Mouse (Mus musculus) kidney, adult 2 months (tissue): ENCODE data around the gene Fis1. TPM values are rescaled to one million over a fixed set of nuclear protein-coding genes. Genes with fewer than 3 reads are reported as not detected.

Experiments
- DNase-seq: peaks from one replicate; pipeline ENCODE4 v3.0.0; 2021
- H3K27ac ChIP-seq: fragments of 200-500 bp; 2 replicates; pipeline ENCODE4 v1.5.1; 2012; ENCODE audit warnings: low read depth, low read length, control low read depth, inconsistent platforms; ENCODE audit not compliant: insufficient read depth
- H3K27me3 ChIP-seq: fragments of 200-500 bp; replicated peaks from 2 replicates; pipeline ENCODE4 v1.6.1; 2012; ENCODE audit warnings: mild to moderate bottlenecking, moderate library complexity, low read length, inconsistent platforms; ENCODE audit not compliant: control insufficient read depth, insufficient read depth
- H3K36me3 ChIP-seq: fragments of 200-500 bp; 2 replicates; pipeline ENCODE4 v1.6.1; 2012; ENCODE audit warnings: mild to moderate bottlenecking, moderate library complexity, low read length, inconsistent platforms; ENCODE audit not compliant: control insufficient read depth, insufficient read depth
- H3K4me1 ChIP-seq: fragments of 200-500 bp; 2 replicates; pipeline ENCODE4 v1.6.1; 2011; ENCODE audit warnings: low read length; ENCODE audit not compliant: control insufficient read depth, insufficient read depth
- H3K4me3 ChIP-seq: fragments of 200-500 bp; 2 replicates; pipeline ENCODE4 v1.5.1; 2011; ENCODE audit warnings: mild to moderate bottlenecking, low read depth, low read length, control low read depth; ENCODE audit not compliant: insufficient read depth
- CTCF ChIP-seq: fragments of 200-500 bp; conservative IDR thresholded peaks from 2 replicates; pipeline ENCODE4 v1.5.1; 2011; ENCODE audit warnings: low read depth, mild to moderate bottlenecking, control low read depth, low read length, moderate library complexity, mixed read lengths; ENCODE audit not compliant: insufficient read depth, insufficient read length
- POLR2A ChIP-seq: fragments of 200-500 bp; IDR thresholded peaks from one replicate; pipeline ENCODE4 v1.6.1; 2011; ENCODE audit warnings: low read depth, low read length, control low read depth
- WGBS: fragments of 180-500 bp; shearing (Covaris S2); methylation state at CpG from one replicate; pipeline ENCODE4 v1.1.7; 2018; 5-methylcytosine and 5-hydroxymethylcytosine counted together
- polyA plus RNA-seq: library from polyadenylated mRNA; depleted of rRNA; stranded (reverse); fragments of >200 nt; gene quantifications from 2 replicates; pipeline ENCODE4 v1.2.3, GENCODE M21; 2012; rRNA removed

Fis1 gene
- polyA plus RNA-seq, 1 experiment, result 313 TPM

GRCm38 (mm10) chr5:137007276-137007675 lies 54.2 kb downstream of the Fis1 start:
- Histone ChIP-seq H3K4me3 (no peak overlapping the region), H3K27ac (no peak overlapping the region), H3K36me3 (no peaks in the 10 kb centered on the region), H3K27me3 (no peaks in the 10 kb centered on the region), H3K4me1 (no peaks in the 10 kb centered on the region)
- no peak for TF ChIP-seq CTCF
- no peak for TF ChIP-seq POLR2A
- no peak for DNase-seq
- 31% methylated on average over 8 of the region's 8 CpGs for WGBS

DNA sequence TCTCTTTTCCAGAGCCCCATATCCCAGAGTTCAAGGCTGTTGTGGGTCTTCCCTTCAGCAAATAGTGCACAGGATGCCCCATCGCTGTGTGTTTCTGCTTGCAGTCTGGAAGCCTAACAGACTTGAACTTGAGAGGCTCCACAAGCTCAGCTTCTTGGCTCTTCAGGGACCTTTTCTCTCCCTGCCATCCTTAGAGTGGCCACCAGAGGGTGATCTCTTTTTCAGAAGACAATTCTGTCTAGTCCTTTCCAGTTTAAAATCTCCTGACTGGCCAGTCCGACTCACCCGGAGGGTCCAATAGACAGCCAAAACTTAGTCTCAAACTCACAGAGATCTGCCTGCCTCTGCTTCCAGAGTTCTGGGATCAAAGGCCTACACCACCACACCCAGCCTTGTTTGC lies 56.9 kb downstream of the Fis1 start:
- DNase-seq, result peak; percentile 64
- Histone ChIP-seq H3K36me3 (no peaks in the 10 kb centered on the region), H3K4me1 (no peaks in the 10 kb centered on the region), H3K27ac (no peak overlapping the region), H3K4me3 (no peak overlapping the region), H3K27me3 (no peaks in the 10 kb centered on the region)
- 19% methylated on average over 3 of the region's 3 CpGs for WGBS
- TF ChIP-seq POLR2A, result no peak
- TF ChIP-seq CTCF, result peak; percentile 48; the same call in 1 of the 2 replicates

DNA sequence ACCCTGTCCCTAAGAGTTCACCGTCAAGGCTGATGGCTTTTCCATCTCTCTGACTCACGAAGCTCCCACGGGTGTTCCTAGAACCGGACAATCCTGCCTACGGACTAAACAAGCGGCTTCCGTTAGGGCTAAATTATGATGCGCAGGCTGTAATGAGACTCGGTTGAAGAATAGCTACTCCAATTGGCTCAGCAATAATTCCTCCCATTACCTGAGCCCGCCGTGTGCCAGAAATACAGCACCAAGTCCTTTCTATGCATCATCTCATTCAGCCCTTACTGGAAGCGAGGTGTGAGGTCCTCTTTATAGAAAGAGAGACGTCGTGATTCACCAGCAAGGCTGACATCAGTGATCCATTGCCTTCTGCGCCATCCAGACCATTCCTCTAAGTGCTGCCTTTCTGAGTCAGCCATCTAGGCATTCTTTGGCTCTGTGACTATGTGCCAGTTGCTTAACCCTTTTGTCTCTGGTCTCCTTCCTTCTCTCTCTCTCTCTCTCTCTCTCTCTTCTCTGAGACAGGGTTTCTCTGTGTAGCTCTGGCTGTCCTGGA lies 59.4 kb downstream of the Fis1 start:
- no peaks in the 10 kb centered on the region for H3K36me3 ChIP-seq
- TF ChIP-seq POLR2A, result no peak
- no peak for TF ChIP-seq CTCF
- H3K4me1 ChIP-seq, result no peaks in the 10 kb centered on the region
- no peak for DNase-seq
- H3K27me3 ChIP-seq, result no peaks in the 10 kb centered on the region
- H3K4me3 ChIP-seq, result no peak overlapping the region
- WGBS, result 67% methylated on average over 15 of the region's 15 CpGs
- H3K27ac ChIP-seq, result no peak overlapping the region

Other genes with a start within 250 kb of the Fis1 start
- 5.6 and 8.5 TPM in 2 replicates for gene Col26a1, start 70.1 kb upstream of the Fis1 start, polyA plus RNA-seq
- gene Ift22, start 45.1 kb upstream of the Fis1 start, polyA plus RNA-seq, result 23.3 and 26.5 TPM in 2 replicates
- 28.2 and 33.1 TPM in 2 replicates for gene Cldn15, start 13.3 kb downstream of the Fis1 start, polyA plus RNA-seq
- 44.0 and 46.9 TPM in 2 replicates for gene Plod3, start 33.7 kb downstream of the Fis1 start, polyA plus RNA-seq
- 99.7 and 105 TPM in 2 replicates for gene Znhit1, start 34.7 kb downstream of the Fis1 start, polyA plus RNA-seq
- gene Vgf, start 73.1 kb downstream of the Fis1 start, polyA plus RNA-seq, result 0.03 and 0.08 TPM in 2 replicates
- gene Ap1s1, start 92.9 kb downstream of the Fis1 start, polyA plus RNA-seq, result 57.7 and 67.0 TPM in 2 replicates
- gene Serpine1, start 119.0 kb downstream of the Fis1 start, polyA plus RNA-seq, result 1.1 and 2.1 TPM in 2 replicates
- gene Trim56, start 162.9 kb downstream of the Fis1 start, polyA plus RNA-seq, result 10.2 and 14.4 TPM in 2 replicates
- not detected in 2 replicates for gene Muc3, start 196.0 kb downstream of the Fis1 start, polyA plus RNA-seq